Mouse (Mus musculus) gastrocnemius, postnatal 36 days (tissue): ENCODE data around the gene Ifna2. TPM values are rescaled to one million over a fixed set of nuclear protein-coding genes. Genes with fewer than 3 reads are reported as not detected.

Experiments
- DNase-seq, 2 experiments: peaks; one replicate each; pipeline ENCODE4 v3.0.0; 2022
- intact Hi-C: fragments of 180-260 bp; cut with DNase I; formaldehyde crosslinking; loops from one replicate; pipeline ENCODE4 v1.15.1; 2025
- total RNA-seq, 2 experiments: library from RNA; stranded (reverse); gene quantifications; 2 replicates each; pipeline ENCODE4 v1.2.3; 2021

Gene Ifna2
- total RNA-seq, 2 experiments from 2014 or later: not detected

DNA sequence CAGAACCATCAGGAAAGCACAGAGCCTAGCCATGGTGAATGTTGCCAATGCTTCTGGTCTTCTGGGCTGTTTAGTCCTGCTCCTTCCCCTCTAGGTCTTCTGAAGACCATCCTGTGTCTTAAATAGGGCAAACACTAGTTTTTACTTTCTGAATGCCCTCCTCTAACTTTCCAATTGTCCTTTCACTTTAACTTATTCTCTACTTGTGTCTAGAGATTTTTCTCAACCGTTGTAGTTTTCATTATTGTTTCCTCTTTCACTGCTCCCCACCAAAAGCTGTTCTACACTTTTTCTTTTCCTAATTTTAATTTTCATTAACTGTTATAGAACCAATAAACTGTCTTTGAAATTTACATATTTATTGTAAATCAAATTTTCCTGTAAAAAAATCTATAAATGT lies 6.9 kb downstream of the Ifna2 start, which contains the start of gene Ifna16:
Ifna16 (minus strand) TSS at position 101 of the 400 bp plus-strand sequence.
- DNase-seq: no peak
- intact Hi-C loops: no loop called here

DNA sequence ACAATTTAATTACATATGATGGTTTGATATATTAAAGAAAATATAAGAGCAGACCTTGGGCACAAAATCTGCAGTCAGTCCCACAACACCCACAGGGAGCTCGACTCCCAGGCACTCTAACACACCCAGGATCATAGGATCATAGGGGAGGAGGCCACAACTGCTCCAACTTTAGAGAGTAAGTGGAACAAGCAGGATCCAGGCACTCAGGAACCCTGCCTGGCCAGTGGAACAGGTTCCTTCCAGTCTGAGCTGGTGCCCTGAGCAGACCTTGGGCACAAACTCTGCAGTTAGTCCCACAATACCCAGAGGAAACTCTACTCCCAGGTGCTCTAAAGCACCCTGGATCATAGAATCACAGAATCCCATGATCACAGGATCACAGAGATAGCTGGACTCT lies 28.3 kb downstream of the Ifna2 start:
- intact Hi-C loops: no loop called here

DNA sequence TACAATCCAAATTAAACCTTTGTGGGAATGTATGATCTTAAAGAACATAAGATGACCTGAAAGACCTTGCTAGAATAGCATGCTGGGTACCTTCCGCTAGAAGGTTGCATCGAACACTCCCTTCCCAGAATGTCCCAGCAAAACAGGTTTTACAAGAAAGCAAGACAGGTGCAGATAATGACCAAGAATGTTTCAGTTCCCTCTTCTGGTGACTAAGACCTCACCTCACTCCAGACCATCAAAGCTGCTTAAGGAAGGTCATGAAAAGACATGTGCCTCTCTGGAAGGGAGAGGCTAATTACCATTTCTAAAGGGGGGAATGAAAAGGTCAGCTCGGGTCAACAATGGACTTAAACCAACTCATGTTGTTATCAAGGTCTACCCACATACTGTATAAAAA lies 30.1 kb downstream of the Ifna2 start:
- intact Hi-C loops: no loop called here

More for the DNA sequence above, 28.3 kb downstream of the Ifna2 start:
- DNase-seq: no peak

DNA sequence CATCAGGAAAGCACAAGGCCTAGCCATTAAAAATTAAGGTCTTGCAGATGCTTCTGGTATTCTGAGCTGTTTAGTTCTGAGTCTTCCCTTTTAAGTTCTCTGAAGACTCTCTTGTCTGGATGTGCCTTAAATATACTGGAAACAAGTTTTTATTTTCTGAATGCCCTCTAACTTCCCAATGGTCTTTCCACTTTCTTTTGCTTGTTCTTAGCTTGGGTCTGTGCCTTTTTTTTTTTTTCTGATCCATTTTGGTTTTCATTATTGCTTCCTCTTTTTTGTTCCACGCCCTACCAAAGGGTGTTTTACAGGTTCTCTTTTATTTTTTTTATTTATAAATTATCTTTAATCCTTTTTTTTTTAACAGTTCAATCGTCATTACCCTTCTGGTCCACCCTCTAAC lies 39.4 kb downstream of the Ifna2 start, which contains the start of gene Ifna13:
Ifna13 (minus strand) TSS at position 101 of the 400 bp plus-strand sequence.
- intact Hi-C loops: no loop called here
- DNase-seq: no peak

More for the DNA sequence above, 30.1 kb downstream of the Ifna2 start:
- no peak for DNase-seq

DNA sequence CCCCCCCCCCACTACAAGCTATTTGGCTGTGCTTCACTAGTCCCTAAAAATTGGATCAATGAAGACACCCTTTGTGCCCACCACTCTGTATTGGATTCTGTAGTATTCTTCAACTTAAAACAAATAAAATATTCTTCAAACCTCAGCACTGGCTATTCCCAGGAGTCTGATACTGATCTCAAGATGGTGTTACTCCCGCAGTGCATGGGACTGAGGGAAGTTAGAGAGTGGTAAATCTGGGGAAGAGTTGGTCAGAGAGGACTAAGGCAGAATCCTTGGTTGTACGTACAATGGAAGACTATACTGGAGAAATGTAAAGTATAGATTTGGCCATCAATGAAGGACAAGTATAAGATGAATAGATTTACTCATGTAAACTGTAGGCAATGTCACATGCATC lies 41.2 kb downstream of the Ifna2 start:
- intact Hi-C loops: no loop called here
- DNase-seq: no peak

DNA sequence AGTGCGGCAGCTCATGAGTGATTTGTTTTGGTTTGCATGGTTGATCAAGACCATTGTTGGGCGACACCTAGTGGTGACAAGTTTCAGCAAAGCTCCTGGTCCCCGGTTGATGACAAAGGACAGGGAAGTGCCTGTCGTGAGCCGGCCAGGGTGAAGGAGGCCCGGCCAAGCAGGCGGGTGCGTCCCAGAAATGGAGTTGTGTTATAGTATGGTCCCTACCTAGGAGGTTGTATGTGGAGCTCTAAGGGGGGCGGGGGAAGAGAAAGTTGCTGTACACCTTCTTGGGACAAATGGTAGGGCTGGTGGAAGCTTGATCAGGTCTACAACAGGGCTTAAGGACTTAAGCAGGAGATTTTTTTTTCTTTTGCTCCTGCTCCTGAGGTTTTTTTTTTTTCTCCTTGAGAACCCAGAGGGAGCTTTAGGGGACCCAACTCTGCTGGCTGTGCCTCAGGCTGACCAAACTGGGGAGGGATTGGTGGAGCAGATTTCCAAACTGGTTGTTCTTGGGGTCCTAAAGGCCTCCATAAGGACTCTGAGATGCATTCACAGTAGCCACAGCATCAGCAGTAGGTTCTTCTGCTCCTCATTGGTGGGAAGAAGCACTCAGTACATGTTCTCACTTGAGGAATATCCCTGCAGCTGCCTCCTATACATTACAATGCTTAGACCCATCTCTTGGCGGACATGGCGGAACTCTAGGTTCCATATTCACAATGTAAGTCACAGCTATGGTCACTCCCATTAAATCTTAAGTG lies 42.5 kb downstream of the Ifna2 start:
- intact Hi-C loops: no loop called here

DNA sequence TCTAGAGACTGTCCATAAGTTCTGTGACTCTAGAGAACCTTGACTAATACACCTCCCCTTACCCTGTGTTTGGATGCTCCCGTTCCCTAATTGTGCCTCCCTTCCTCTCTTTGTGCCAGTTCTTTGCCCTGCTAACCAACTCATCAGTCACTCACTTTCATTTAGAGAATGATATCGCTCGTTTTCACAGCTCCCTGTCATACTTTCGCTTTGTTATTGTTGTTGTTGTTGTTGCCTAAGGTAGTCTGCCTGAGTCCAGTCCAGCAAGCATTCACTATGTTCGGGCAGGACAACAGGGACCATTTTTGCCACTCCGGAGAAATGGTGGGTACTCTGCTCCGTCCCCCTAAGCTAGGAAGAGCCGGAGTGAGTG lies 43.0 kb downstream of the Ifna2 start:
- intact Hi-C loops: no loop called here
- DNase-seq: no peak

More for the DNA sequence above, 42.5 kb downstream of the Ifna2 start:
- DNase-seq: peak; percentile 80 to 84

- no peak for DNase-seq
- intact Hi-C loops: no loop called here
Observed at GRCm38 (mm10) chr4:88634311-88634710, 49.4 kb downstream of the Ifna2 start, which contains the start of gene C87499. Gene C87499, minus strand, starts transcription at chr4:88634411.

Other genes starting within 250 kb of the Ifna2 start
- 1 to 10 TPM; 1.0 to 1.2 TPM for gene Hacd4, start 245.0 kb downstream of the Ifna2 start, total RNA-seq
- gene Ifnb1, start 161.1 kb downstream of the Ifna2 start, total RNA-seq: not detected
- not detected for gene Ifna15, start 125.7 kb downstream of the Ifna2 start, total RNA-seq
- not detected for gene Ifna14, start 112.1 kb downstream of the Ifna2 start, total RNA-seq
- gene Ifna9, start 91.5 kb downstream of the Ifna2 start, total RNA-seq: not detected
- not detected for gene Ifna12, start 80.5 kb downstream of the Ifna2 start, total RNA-seq
- not detected for gene C87499, start 49.5 kb downstream of the Ifna2 start, total RNA-seq
- not detected for gene Ifna13, start 39.5 kb downstream of the Ifna2 start, total RNA-seq
- gene Ifna16, start 7.0 kb downstream of the Ifna2 start, total RNA-seq: not detected
- gene Ifnab, start 7.4 kb upstream of the Ifna2 start, total RNA-seq: not detected
- under 1 TPM in 1 of 2 experiments, not detected in 1; 0.42 TPM for gene Gm26566, start 37.9 kb upstream of the Ifna2 start, total RNA-seq
- gene Klhl9, start 38.6 kb upstream of the Ifna2 start, total RNA-seq: 10 to 100 TPM; 43.9 to 50.4 TPM
- not detected for gene Gm13271, start 71.0 kb upstream of the Ifna2 start, total RNA-seq
- not detected for gene Gm13283, start 76.2 kb upstream of the Ifna2 start, total RNA-seq
- not detected for gene Gm13290, start 89.9 kb upstream of the Ifna2 start, total RNA-seq
- gene Gm13289, start 93.0 kb upstream of the Ifna2 start, total RNA-seq: not detected
- not detected for gene Gm13272, start 95.9 kb upstream of the Ifna2 start, total RNA-seq
- not detected for gene Ifnz, start 98.2 kb upstream of the Ifna2 start, total RNA-seq
- not detected for gene Gm13276, start 101.8 kb upstream of the Ifna2 start, total RNA-seq
- gene Gm13277, start 104.7 kb upstream of the Ifna2 start, total RNA-seq: not detected
- gene Gm13278, start 107.6 kb upstream of the Ifna2 start, total RNA-seq: not detected
- gene Gm13275, start 110.6 kb upstream of the Ifna2 start, total RNA-seq: not detected
- gene Gm13279, start 113.5 kb upstream of the Ifna2 start, total RNA-seq: not detected
- not detected for gene Gm13285, start 115.8 kb upstream of the Ifna2 start, total RNA-seq
- gene Gm13287, start 119.3 kb upstream of the Ifna2 start, total RNA-seq: not detected
- not detected for gene Gm13288, start 121.6 kb upstream of the Ifna2 start, total RNA-seq
- gene Ifna7, start 132.3 kb upstream of the Ifna2 start, total RNA-seq: not detected
- not detected for gene Ifna11, start 136.0 kb upstream of the Ifna2 start, total RNA-seq
- not detected for gene Ifna6, start 143.5 kb upstream of the Ifna2 start, total RNA-seq
- not detected for gene Ifna5, start 151.6 kb upstream of the Ifna2 start, total RNA-seq
- gene Ifna4, start 157.9 kb upstream of the Ifna2 start, total RNA-seq: not detected
- not detected for gene Ifna1, start 166.2 kb upstream of the Ifna2 start, total RNA-seq
- gene Ifne, start 196.3 kb upstream of the Ifna2 start, total RNA-seq: not detected